Mouse (Mus musculus) adrenal gland, adult (tissue): ENCODE measurements around the gene Ube2cbp.
A peak's percentile ranks its signal among the peaks of the same experiment; 100 is the strongest.

Experiments
- DNase-seq, 2 experiments: peaks; one replicate each; pipeline ENCODE4 v3.0.0; 2022 to 2023; ENCODE audit warnings: low spot score in 1 of 2; ENCODE audit not compliant: inconsistent age in 2 of 2

Ube2cbp gene

GRCm38 (mm10) chr9:86464151-86465105 lies at the start of gene Ube2cbp:
Gene Ube2cbp, minus strand, starts transcription at chr9:86464950.
- peak; percentile 91 to 97 for DNase-seq

GRCm38 (mm10) chr9:86514390-86514789 lies 49.6 kb upstream of the Ube2cbp start:
- no peak for DNase-seq

GRCm38 (mm10) chr9:86513733-86514132 lies 49.0 kb upstream of the Ube2cbp start:
- no peak for DNase-seq

GRCm38 (mm10) chr9:86507437-86507836 lies 42.7 kb upstream of the Ube2cbp start:
- no peak for DNase-seq

- no peak for DNase-seq
Observed at GRCm38 (mm10) chr9:86499083-86499482, 34.3 kb upstream of the Ube2cbp start.

GRCm38 (mm10) chr9:86496261-86496660 lies 31.5 kb upstream of the Ube2cbp start:
- DNase-seq: no peak

GRCm38 (mm10) chr9:86491740-86492139 lies 27.0 kb upstream of the Ube2cbp start:
- no peak for DNase-seq

- no peak for DNase-seq
Observed at GRCm38 (mm10) chr9:86482236-86482635, 17.5 kb upstream of the Ube2cbp start.

- no peak for DNase-seq
Observed at GRCm38 (mm10) chr9:86478414-86479093, 13.8 kb upstream of the Ube2cbp start.

GRCm38 (mm10) chr9:86476763-86477162 lies 12.0 kb upstream of the Ube2cbp start:
- DNase-seq: no peak

GRCm38 (mm10) chr9:86475956-86476355 lies 11.2 kb upstream of the Ube2cbp start:
- no peak for DNase-seq

- peak; percentile 92 to 97 for DNase-seq
Observed at GRCm38 (mm10) chr9:86466990-86467870, 2.5 kb upstream of the Ube2cbp start, which contains the start of gene Dop1a. Gene Dop1a, plus strand, starts transcription at chr9:86467154.

- DNase-seq: no peak
Observed at GRCm38 (mm10) chr9:86453626-86454025, 11.1 kb downstream of the Ube2cbp start.

- DNase-seq: peak; percentile 39 to 74
Observed at GRCm38 (mm10) chr9:86451617-86452016, 13.1 kb downstream of the Ube2cbp start.

GRCm38 (mm10) chr9:86451094-86451493 lies 13.7 kb downstream of the Ube2cbp start:
- DNase-seq: no peak

- DNase-seq: peak; percentile 66 to 90
Observed at GRCm38 (mm10) chr9:86449581-86449980, 15.2 kb downstream of the Ube2cbp start.

GRCm38 (mm10) chr9:86447431-86447830 lies 17.3 kb downstream of the Ube2cbp start:
- no peak for DNase-seq

GRCm38 (mm10) chr9:86446847-86447246 lies 17.9 kb downstream of the Ube2cbp start:
- no peak for DNase-seq

- DNase-seq: no peak
Observed at GRCm38 (mm10) chr9:86442248-86442647, 22.5 kb downstream of the Ube2cbp start.

- DNase-seq: no peak
Observed at GRCm38 (mm10) chr9:86438337-86439009, 26.3 kb downstream of the Ube2cbp start.
